Mouse (Mus musculus) MEL (cell line): ENCODE data around the gene Alpk1. TPM values are rescaled to one million over a fixed set of nuclear protein-coding genes. Genes with fewer than 3 reads are reported as not detected.

Experiments
- DNase-seq: peaks from one replicate; pipeline ENCODE4 v3.0.0; 2011; ENCODE audit warnings: low read depth, low spot score
- H3K27ac ChIP-seq: 2 replicates; pipeline ENCODE4 v1.5.1; 2012; ENCODE audit warnings: low read depth, mild to moderate bottlenecking, control low read depth, low read length, moderate library complexity; ENCODE audit not compliant: control insufficient read depth
- H3K27me3 ChIP-seq, 2 experiments: fragments of 150-350 bp in 1 of 2; sonication (generic) in 1 of 2; 2 replicates each; pipeline ENCODE4 v1.6.1; 2012; ENCODE audit warnings: low read length in 2 of 2, mild to moderate bottlenecking in 2 of 2, improper control_type of control experiment in 1 of 2, moderate library complexity in 1 of 2; ENCODE audit not compliant: insufficient read depth in 2 of 2, control insufficient read depth in 1 of 2
- H3K36me3 ChIP-seq, 2 experiments: 2 replicates each; pipeline ENCODE4 v1.6.1; 2012 to 2014; ENCODE audit warnings: low read length in 2 of 2, improper control_type of control experiment in 1 of 2, inconsistent platforms in 1 of 2, mild to moderate bottlenecking in 1 of 2; ENCODE audit not compliant: insufficient read depth in 2 of 2, control insufficient read depth in 1 of 2
- H3K4me1 ChIP-seq, 2 experiments: fragments of 150-350 bp in 1 of 2; sonication (generic) in 1 of 2; 2 replicates each; pipeline ENCODE4 v1.6.1; 2012; ENCODE audit warnings: low read length in 2 of 2, improper control_type of control experiment in 1 of 2, mild to moderate bottlenecking in 1 of 2; ENCODE audit not compliant: insufficient read depth in 2 of 2, control insufficient read depth in 1 of 2
- H3K4me3 ChIP-seq, 2 experiments: fragments of 150-350 bp in 1 of 2; sonication (generic) in 1 of 2; 2 replicates each; pipeline ENCODE4 v1.5.1; 2012; ENCODE audit warnings: low read depth in 2 of 2, low read length in 2 of 2, mild to moderate bottlenecking in 2 of 2, moderate library complexity in 2 of 2, control low read depth in 1 of 2, improper control_type of control experiment in 1 of 2; ENCODE audit not compliant: control insufficient read depth in 1 of 2, insufficient read depth in 1 of 2
- H3K79me2 ChIP-seq: 2 replicates; pipeline ENCODE4 v1.6.1; 2012; ENCODE audit warnings: mild to moderate bottlenecking, low read length, moderate library complexity; ENCODE audit not compliant: control insufficient read depth, poor library complexity, insufficient read depth
- H3K9ac ChIP-seq: 2 replicates; pipeline ENCODE4 v1.6.1; 2012; ENCODE audit warnings: low read depth, mild to moderate bottlenecking, control low read depth, low read length, moderate library complexity; ENCODE audit not compliant: control insufficient read depth, poor library complexity, severe bottlenecking
- H3K9me3 ChIP-seq: fragments of 150-350 bp; sonication (generic); replicated peaks from 2 replicates; pipeline ENCODE4 v1.6.1; 2012; ENCODE audit warnings: mild to moderate bottlenecking, low read length, improper control_type of control experiment, moderate library complexity; ENCODE audit not compliant: insufficient read depth
- CHD1 ChIP-seq: IDR thresholded peaks from 2 replicates; pipeline ENCODE4 v1.6.1; 2012; ENCODE audit warnings: low read depth, mild to moderate bottlenecking, inconsistent platforms, low read length, improper control_type of control experiment
- CTCF ChIP-seq, 3 experiments: IDR thresholded peaks in 2 of 3; conservative IDR thresholded peaks in 1 of 3; 2 replicates each; pipeline ENCODE4 v1.5.1; 2011 to 2012; ENCODE audit warnings: low read length in 3 of 3, low read depth in 2 of 3, mild to moderate bottlenecking in 2 of 3, improper control_type of control experiment in 1 of 3, inconsistent platforms in 1 of 3, mixed read lengths in 1 of 3, moderate library complexity in 1 of 3; ENCODE audit not compliant: control insufficient read depth in 1 of 3, insufficient read depth in 1 of 3, poor library complexity in 1 of 3, severe bottlenecking in 1 of 3
- E2F4 ChIP-seq: IDR thresholded peaks from 2 replicates; pipeline ENCODE4 v1.6.1; 2011; ENCODE audit warnings: low read depth, low read length, improper control_type of control experiment, borderline replicate concordance
- ETS1 ChIP-seq: IDR thresholded peaks from 2 replicates; pipeline ENCODE4 v1.6.1; 2012; ENCODE audit warnings: low read depth, mild to moderate bottlenecking, inconsistent platforms, low read length, improper control_type of control experiment, moderate library complexity
- MAFK ChIP-seq: IDR thresholded peaks from 2 replicates; pipeline ENCODE4 v1.6.1; 2011; ENCODE audit warnings: low read depth, mild to moderate bottlenecking, low read length, improper control_type of control experiment, borderline replicate concordance
- MEF2A ChIP-seq: IDR thresholded peaks from 2 replicates; pipeline ENCODE4 v1.6.1; 2014; ENCODE audit warnings: low read depth, mild to moderate bottlenecking, inconsistent platforms, low read length, improper control_type of control experiment; ENCODE audit not compliant: poor library complexity, insufficient replicate concordance, severe bottlenecking; ENCODE audit errors: extremely low read depth
- MXI1 ChIP-seq: IDR thresholded peaks from 2 replicates; pipeline ENCODE4 v1.6.1; 2011; ENCODE audit warnings: mild to moderate bottlenecking, low read depth, low read length, improper control_type of control experiment
- MYB ChIP-seq: IDR thresholded peaks from 2 replicates; pipeline ENCODE4 v1.6.1; 2011; ENCODE audit warnings: mild to moderate bottlenecking, low read depth, low read length, improper control_type of control experiment
- MYC ChIP-seq: IDR thresholded peaks from 2 replicates; pipeline ENCODE4 v1.6.1; 2011; ENCODE audit warnings: low read depth, mild to moderate bottlenecking, low read length, improper control_type of control experiment, moderate library complexity
- NELFE ChIP-seq: IDR thresholded peaks from 2 replicates; pipeline ENCODE4 v1.6.1; 2011; ENCODE audit warnings: low read depth, low read length, improper control_type of control experiment
- NRF1 ChIP-seq: IDR thresholded peaks from 2 replicates; pipeline ENCODE4 v1.6.1; 2014; ENCODE audit warnings: low read depth, mild to moderate bottlenecking, inconsistent platforms, low read length, improper control_type of control experiment, moderate library complexity; ENCODE audit not compliant: poor library complexity, insufficient read depth, severe bottlenecking
- POLR2A ChIP-seq, 2 experiments: IDR thresholded peaks; 2 replicates each; pipeline ENCODE4 v1.6.1; 2011 to 2012; ENCODE audit warnings: low read length in 2 of 2, mild to moderate bottlenecking in 2 of 2, control low read depth in 1 of 2, improper control_type of control experiment in 1 of 2, low read depth in 1 of 2, moderate library complexity in 1 of 2; ENCODE audit not compliant: control insufficient read depth in 1 of 2, insufficient read depth in 1 of 2, poor library complexity in 1 of 2
- POLR2AphosphoS2 ChIP-seq: IDR thresholded peaks from 2 replicates; pipeline ENCODE4 v1.6.1; 2011; ENCODE audit warnings: low read length, improper control_type of control experiment
- RCOR1 ChIP-seq: IDR thresholded peaks from 2 replicates; pipeline ENCODE4 v1.6.1; 2012; ENCODE audit warnings: low read depth, mild to moderate bottlenecking, inconsistent platforms, low read length, improper control_type of control experiment
- SIN3A ChIP-seq: IDR thresholded peaks from 2 replicates; pipeline ENCODE4 v1.6.1; 2012; ENCODE audit warnings: low read length, improper control_type of control experiment, inconsistent platforms
- TAL1 ChIP-seq: IDR thresholded peaks from 2 replicates; pipeline ENCODE4 v1.6.1; 2012; ENCODE audit warnings: mild to moderate bottlenecking, inconsistent platforms, low read length, moderate library complexity, mixed read lengths
- UBTF ChIP-seq: IDR thresholded peaks from 2 replicates; pipeline ENCODE4 v1.6.1; 2012; ENCODE audit warnings: low read depth, mild to moderate bottlenecking, inconsistent platforms, low read length, improper control_type of control experiment, moderate library complexity, borderline replicate concordance; ENCODE audit not compliant: insufficient read depth
- USF1 ChIP-seq: IDR thresholded peaks from 2 replicates; pipeline ENCODE4 v1.6.1; 2014; ENCODE audit warnings: low read depth, mild to moderate bottlenecking, inconsistent platforms, low read length, improper control_type of control experiment, moderate library complexity
- USF2 ChIP-seq, 2 experiments: IDR thresholded peaks; 2 replicates each; pipeline ENCODE4 v1.6.1; 2011 to 2012; ENCODE audit warnings: improper control_type of control experiment in 2 of 2, low read length in 2 of 2, borderline replicate concordance in 1 of 2, inconsistent platforms in 1 of 2, low read depth in 1 of 2, mild to moderate bottlenecking in 1 of 2; ENCODE audit not compliant: insufficient read depth in 1 of 2
- ZMIZ1 ChIP-seq: IDR thresholded peaks from 2 replicates; pipeline ENCODE4 v1.6.1; 2012; ENCODE audit warnings: low read depth, mild to moderate bottlenecking, inconsistent platforms, low read length, improper control_type of control experiment, moderate library complexity
- ZNF384 ChIP-seq: IDR thresholded peaks from 2 replicates; pipeline ENCODE4 v1.6.1; 2012; ENCODE audit warnings: low read depth, mild to moderate bottlenecking, inconsistent platforms, low read length, improper control_type of control experiment
- polyA plus RNA-seq, 2 experiments: library from polyadenylated mRNA; stranded (reverse) in 1 of 2; unstranded in 1 of 2; fragments of >175 nt in 1 of 2; fragments of >200 nt in 1 of 2; gene quantifications; 2 replicates each; pipeline versions ENCODE4 v1.2.1 to v1.2.4; 2012; ENCODE audit warnings: low replicate concordance in 2 of 2, low read depth in 1 of 2; ENCODE audit not compliant: insufficient read length in 2 of 2, insufficient read depth in 1 of 2, missing spikeins in 1 of 2
- total RNA-seq: library from RNA; depleted of rRNA; stranded (reverse); fragments of 300-350 nt; gene quantifications from 2 replicates; pipeline ENCODE4 v1.2.3, GENCODE M21; 2012

The Alpk1 gene
- total and polyA plus RNA-seq, 3 experiments: 1.8 to 2.4 TPM; not detected in 1

GRCm38 (mm10) chr3:127660712-127661111 is 119.6 kb downstream of the Alpk1 start:
- H3K27ac ChIP-seq: no peak overlapping the region
- H3K9ac ChIP-seq: no peak overlapping the region
- H3K4me3 ChIP-seq: no peak overlapping the region
- no peaks in the 10 kb centered on the region for H3K4me1 ChIP-seq
- TF ChIP-seq UBTF (no peak), E2F4 (no peak), SIN3A (no peak), USF1 (no peak), USF2 (IDR thresholded peaks at IDR 0.05; ENCODE audit: borderline replicate concordance in 1 of 2, insufficient read depth in 1 of 2, low read depth in 1 of 2, low read length in 2 of 2) (no peak), NRF1 (no peak), ZNF384 (no peak), CTCF (IDR thresholded peaks at IDR 0.05 in 2 of 3, conservative IDR thresholded peaks at IDR 0.05 in 1 of 3; ENCODE audit: control insufficient read depth in 1 of 3, insufficient read depth in 1 of 3, low read depth in 2 of 3, low read length in 3 of 3, poor library complexity in 1 of 3, severe bottlenecking in 1 of 3) (no peak), TAL1 (no peak), MAFK (no peak), POLR2AphosphoS2 (no peak), MEF2A (no peak), MYC (no peak), ETS1 (no peak), RCOR1 (no peak), ZMIZ1 (no peak)
- no peak for DNase-seq
- H3K79me2 ChIP-seq: no peaks in the 10 kb centered on the region
- no peaks in the 10 kb centered on the region for H3K9me3 ChIP-seq
- H3K36me3 ChIP-seq: no peaks in the 10 kb centered on the region
- H3K27me3 ChIP-seq: no peaks in the 10 kb centered on the region

- TF ChIP-seq MXI1 (no peak), ZNF384 (no peak), MEF2A (no peak), USF1 (no peak), POLR2AphosphoS2 (no peak), NRF1 (no peak), POLR2A (IDR thresholded peaks at IDR 0.05; ENCODE audit: control insufficient read depth in 1 of 2, insufficient read depth in 1 of 2, low read depth in 1 of 2, low read length in 2 of 2, poor library complexity in 1 of 2) (no peak), CHD1 (no peak), MYC (no peak), NELFE (no peak), E2F4 (no peak), TAL1 (no peak), ETS1 (no peak), MAFK (no peak), MYB (no peak)
- H3K36me3 ChIP-seq: no peaks in the 10 kb centered on the region
- no peaks in the 10 kb centered on the region for H3K4me1 ChIP-seq
- H3K79me2 ChIP-seq: no peaks in the 10 kb centered on the region
- no peak overlapping the region for H3K9ac ChIP-seq
- H3K4me3 ChIP-seq: no peak overlapping the region
- H3K27ac ChIP-seq: no peak overlapping the region
- no peaks in the 10 kb centered on the region for H3K27me3 ChIP-seq
- no peaks in the 10 kb centered on the region for H3K9me3 ChIP-seq
- DNase-seq: no peak
Measured at GRCm38 (mm10) chr3:127651742-127652653, 128.3 kb downstream of the Alpk1 start.
